Mouse (Mus musculus): ENCODE measurements around the gene Kif5c. TPM values are rescaled to one million over a fixed set of nuclear protein-coding genes. Genes with fewer than 3 reads are reported as not detected.

Gene Kif5c
- polyA plus RNA-seq, 2 experiments, result 4.5 to 5.3 TPM

DNA sequence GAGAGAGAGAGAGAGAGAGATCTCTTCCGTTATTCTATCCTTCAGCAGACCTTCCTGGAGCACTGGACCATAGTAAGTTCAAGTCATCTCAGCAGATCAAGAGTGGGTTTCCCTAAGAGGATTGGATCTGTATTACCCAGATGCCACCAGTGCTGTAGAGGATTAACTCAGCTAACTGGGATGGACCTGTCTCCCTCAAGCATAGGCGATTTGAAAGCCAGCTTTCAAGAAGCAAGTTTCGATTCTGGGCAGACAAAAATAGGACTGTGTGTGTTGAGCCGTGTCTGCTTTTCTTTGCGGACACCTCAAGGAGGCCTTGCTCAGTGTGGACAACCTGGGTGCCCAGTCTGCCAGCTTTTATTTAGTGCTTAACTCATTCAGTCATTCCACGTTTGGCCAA, 170.0 kb downstream of the Kif5c start:
- Histone ChIP-seq H3K36me3 (ENCODE audit: control insufficient read depth, insufficient read depth, low read length) (no peaks in the 10 kb centered on the region), H3K4me3 (replicated peaks; ENCODE audit: low read length) (no peak overlapping the region), H3K4me2 (replicated peaks; ENCODE audit: low read depth, low read length, severe bottlenecking) (no peak overlapping the region), H3K9ac (ENCODE audit: low read depth, low read length, severe bottlenecking) (no peak overlapping the region), H3K27me3 (ENCODE audit: control insufficient read depth, insufficient read depth, low read length) (peaks cover 18% of the 10 kb centered on the region), H3K4me1 (ENCODE audit: control insufficient read depth, insufficient read depth, low read length) (no peaks in the 10 kb centered on the region), H3K9me3 (ENCODE audit: control insufficient read depth, low read length) (no peaks in the 10 kb centered on the region), H3K27ac (replicated peaks; ENCODE audit: low read depth, low read length) (no peak overlapping the region)
- no peak for TF ChIP-seq POLR2A (IDR thresholded peaks at IDR 0.05; ENCODE audit: borderline replicate concordance, extremely low read depth, insufficient read depth, insufficient read length)
- DNase-seq (ENCODE audit: low spot score), result no peak
- no peak for ATAC-seq (ENCODE audit: low FRiP score, low read depth)
- WGBS, result 75% methylated on average over 6 of the region's 6 CpGs

DNA sequence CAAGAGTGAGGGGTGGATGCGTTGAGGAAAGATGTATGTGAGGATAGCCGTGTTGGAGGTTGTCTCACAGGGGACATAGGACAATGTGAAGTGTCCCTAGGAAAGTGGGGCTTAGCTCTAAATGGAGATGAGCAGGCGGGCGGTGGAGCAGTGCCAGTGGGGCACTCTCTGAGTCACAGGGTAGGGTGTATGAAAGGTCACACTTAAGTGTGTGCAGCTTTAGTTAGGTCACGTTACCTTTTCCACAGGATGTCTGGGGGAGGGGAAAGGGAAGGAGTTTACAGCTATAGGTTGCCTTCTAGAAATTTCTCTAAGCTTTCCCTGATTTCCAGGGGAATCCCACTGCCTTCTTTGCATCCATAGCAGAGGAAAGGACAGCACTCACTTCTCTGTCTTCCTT, 170.4 kb downstream of the Kif5c start:
- TF ChIP-seq POLR2A (IDR thresholded peaks at IDR 0.05; ENCODE audit: borderline replicate concordance, extremely low read depth, insufficient read depth, insufficient read length), result no peak
- Histone ChIP-seq H3K27ac (replicated peaks; ENCODE audit: low read depth, low read length) (no peak overlapping the region), H3K9ac (ENCODE audit: low read depth, low read length, severe bottlenecking) (no peak overlapping the region), H3K36me3 (ENCODE audit: control insufficient read depth, insufficient read depth, low read length) (no peaks in the 10 kb centered on the region), H3K27me3 (ENCODE audit: control insufficient read depth, insufficient read depth, low read length) (peaks cover 18% of the 10 kb centered on the region), H3K4me2 (replicated peaks; ENCODE audit: low read depth, low read length, severe bottlenecking) (no peak overlapping the region), H3K4me1 (ENCODE audit: control insufficient read depth, insufficient read depth, low read length) (no peaks in the 10 kb centered on the region), H3K9me3 (ENCODE audit: control insufficient read depth, low read length) (no peaks in the 10 kb centered on the region), H3K4me3 (replicated peaks; ENCODE audit: low read length) (no peak overlapping the region)
- WGBS, result 76% methylated on average over 5 of the region's 5 CpGs
- DNase-seq (ENCODE audit: low spot score) (no peak), ATAC-seq (ENCODE audit: low FRiP score, low read depth) (no peak)

DNA sequence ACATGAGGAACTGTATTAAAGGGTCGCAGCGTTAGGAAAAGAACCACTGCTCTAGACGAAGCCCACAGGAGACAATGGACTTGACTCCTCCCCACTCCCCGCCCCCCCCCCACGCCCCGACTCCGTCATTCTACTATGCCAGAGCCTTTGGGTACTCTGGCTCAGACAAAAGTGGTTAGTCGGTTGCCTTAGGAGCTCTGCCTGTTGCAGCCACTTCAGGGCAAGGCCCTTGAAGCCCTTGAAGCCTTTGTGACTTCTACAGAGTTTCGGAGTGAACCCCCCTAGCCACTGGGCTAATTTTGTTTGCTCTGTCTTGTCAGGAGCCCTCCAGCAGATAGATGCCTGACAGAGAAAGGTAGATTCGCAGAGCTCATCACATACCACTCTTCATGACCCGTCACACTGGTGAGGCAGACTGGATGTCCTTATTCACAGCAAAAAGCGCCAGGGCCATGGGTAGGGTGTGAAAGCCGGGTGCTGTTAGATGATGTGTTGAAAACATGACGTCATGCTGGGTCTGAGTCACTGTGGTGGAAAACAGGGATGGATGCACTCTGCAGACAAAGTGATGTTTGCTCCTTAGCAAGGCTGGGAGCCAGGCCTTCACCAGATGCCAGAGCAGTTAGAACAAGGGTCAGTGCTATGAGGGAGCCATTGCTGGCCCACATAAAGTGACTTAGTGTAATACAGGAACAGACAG, 178.5 kb downstream of the Kif5c start:
- no peak for ATAC-seq (ENCODE audit: low FRiP score, low read depth)
- 60% methylated on average over 14 of the region's 14 CpGs for WGBS

DNA sequence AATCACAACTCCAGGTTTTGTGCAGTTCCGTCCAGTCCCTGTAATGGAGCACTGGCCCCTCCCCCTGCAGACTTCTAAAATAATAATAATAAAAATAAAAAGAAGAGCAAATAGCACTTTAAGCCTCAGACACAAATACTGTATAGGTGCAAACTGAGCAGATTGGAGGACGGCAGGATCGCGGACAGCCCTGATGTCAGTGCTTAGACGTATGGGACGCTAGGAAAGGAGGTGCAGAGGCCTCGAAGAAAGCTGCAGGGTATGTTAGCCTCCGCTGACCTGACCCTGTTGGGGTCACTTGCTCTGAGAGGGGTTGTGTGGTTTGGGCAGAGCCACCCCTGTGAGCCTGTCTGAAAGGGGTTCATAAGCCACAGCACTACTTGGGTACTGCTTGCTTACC, 185.3 kb downstream of the Kif5c start:
- Histone ChIP-seq H3K27ac (replicated peaks; ENCODE audit: low read depth, low read length) (no peak overlapping the region), H3K4me2 (replicated peaks; ENCODE audit: low read depth, low read length, severe bottlenecking) (no peak overlapping the region), H3K27me3 (ENCODE audit: control insufficient read depth, insufficient read depth, low read length) (no peaks in the 10 kb centered on the region), H3K9me3 (ENCODE audit: control insufficient read depth, low read length) (no peaks in the 10 kb centered on the region), H3K4me1 (ENCODE audit: control insufficient read depth, insufficient read depth, low read length) (peaks cover 23% of the 10 kb centered on the region), H3K4me3 (replicated peaks; ENCODE audit: low read length) (no peak overlapping the region), H3K9ac (ENCODE audit: low read depth, low read length, severe bottlenecking) (no peak overlapping the region), H3K36me3 (ENCODE audit: control insufficient read depth, insufficient read depth, low read length) (no peaks in the 10 kb centered on the region)
- no peak for ATAC-seq (ENCODE audit: low FRiP score, low read depth)
- no peak for TF ChIP-seq POLR2A (IDR thresholded peaks at IDR 0.05; ENCODE audit: borderline replicate concordance, extremely low read depth, insufficient read depth, insufficient read length)
- 54% methylated on average over 8 of the region's 8 CpGs for WGBS
- DNase-seq (ENCODE audit: low spot score), result no peak

More for the DNA sequence above, 178.5 kb downstream of the Kif5c start:
- H3K9ac ChIP-seq (ENCODE audit: low read depth, low read length, severe bottlenecking), result no peak overlapping the region
- TF ChIP-seq POLR2A (IDR thresholded peaks at IDR 0.05; ENCODE audit: borderline replicate concordance, extremely low read depth, insufficient read depth, insufficient read length), result no peak
- no peak overlapping the region for H3K27ac ChIP-seq (replicated peaks; ENCODE audit: low read depth, low read length)
- no peaks in the 10 kb centered on the region for H3K9me3 ChIP-seq (ENCODE audit: control insufficient read depth, low read length)
- H3K27me3 ChIP-seq (ENCODE audit: control insufficient read depth, insufficient read depth, low read length), result no peaks in the 10 kb centered on the region
- H3K4me1 ChIP-seq (ENCODE audit: control insufficient read depth, insufficient read depth, low read length), result no peaks in the 10 kb centered on the region
- no peak for DNase-seq (ENCODE audit: low spot score)
- H3K36me3 ChIP-seq (ENCODE audit: control insufficient read depth, insufficient read depth, low read length), result no peaks in the 10 kb centered on the region
- H3K4me2 ChIP-seq (replicated peaks; ENCODE audit: low read depth, low read length, severe bottlenecking), result no peak overlapping the region
- H3K4me3 ChIP-seq (replicated peaks; ENCODE audit: low read length), result no peak overlapping the region

DNA sequence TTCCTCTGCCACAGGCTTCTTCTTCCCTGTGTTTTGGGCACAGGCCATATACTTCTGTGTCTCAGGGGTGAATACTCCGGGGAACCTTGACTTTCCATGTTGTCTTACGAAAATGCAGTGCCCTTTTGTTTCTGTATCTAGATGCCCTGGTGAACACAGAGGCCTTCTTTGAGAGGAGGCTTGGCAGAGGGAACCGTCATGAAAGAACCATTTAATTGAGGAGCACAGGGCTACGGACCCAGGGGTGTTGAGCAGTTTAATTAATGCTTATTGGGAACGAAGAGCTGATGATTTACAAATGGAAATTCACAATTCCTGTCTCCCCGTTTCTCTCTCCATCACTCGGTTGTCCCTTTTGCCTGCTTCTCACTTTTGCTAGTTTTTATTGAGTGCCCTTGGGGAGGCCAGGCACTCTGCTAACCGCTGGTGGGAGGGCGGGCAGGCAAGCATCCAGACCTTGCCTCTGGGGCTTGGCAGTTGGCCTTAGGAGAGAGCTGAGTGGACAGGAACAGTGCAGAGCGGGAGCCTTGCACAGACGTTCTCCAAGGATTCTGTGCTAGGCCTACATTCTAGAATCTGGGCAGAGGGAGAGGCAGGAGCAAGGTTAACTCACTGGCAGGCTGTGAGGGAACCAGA, 186.8 kb downstream of the Kif5c start:
- no peak overlapping the region for H3K4me3 ChIP-seq (replicated peaks; ENCODE audit: low read length)
- H3K27ac ChIP-seq (replicated peaks; ENCODE audit: low read depth, low read length), result 0 out of 2 replicates have a peak overlapping the region, but pooled peaks have one; percentile 13
- no peak overlapping the region for H3K9ac ChIP-seq (ENCODE audit: low read depth, low read length, severe bottlenecking)
- TF ChIP-seq POLR2A (IDR thresholded peaks at IDR 0.05; ENCODE audit: borderline replicate concordance, extremely low read depth, insufficient read depth, insufficient read length), result no peak
- H3K36me3 ChIP-seq (ENCODE audit: control insufficient read depth, insufficient read depth, low read length), result no peaks in the 10 kb centered on the region
- peaks cover 23% of the 10 kb centered on the region for H3K4me1 ChIP-seq (ENCODE audit: control insufficient read depth, insufficient read depth, low read length)
- DNase-seq (ENCODE audit: low spot score) (no peak), ATAC-seq (ENCODE audit: low FRiP score, low read depth) (no peak)
- H3K4me2 ChIP-seq (replicated peaks; ENCODE audit: low read depth, low read length, severe bottlenecking), result no peak overlapping the region
- H3K9me3 ChIP-seq (ENCODE audit: control insufficient read depth, low read length), result no peaks in the 10 kb centered on the region
- WGBS, result 61% methylated on average over 11 of the region's 11 CpGs
- no peaks in the 10 kb centered on the region for H3K27me3 ChIP-seq (ENCODE audit: control insufficient read depth, insufficient read depth, low read length)
